Mouse (Mus musculus): Measurements from ENCODE around the gene Mapk9. TPM values are rescaled to one million over a fixed set of nuclear protein-coding genes. Genes with fewer than 3 reads are reported as not detected.

Gene Mapk9
- total and polyA plus RNA-seq, 3 experiments, result 43.1 to 52.8 TPM; not detected in 1

DNA sequence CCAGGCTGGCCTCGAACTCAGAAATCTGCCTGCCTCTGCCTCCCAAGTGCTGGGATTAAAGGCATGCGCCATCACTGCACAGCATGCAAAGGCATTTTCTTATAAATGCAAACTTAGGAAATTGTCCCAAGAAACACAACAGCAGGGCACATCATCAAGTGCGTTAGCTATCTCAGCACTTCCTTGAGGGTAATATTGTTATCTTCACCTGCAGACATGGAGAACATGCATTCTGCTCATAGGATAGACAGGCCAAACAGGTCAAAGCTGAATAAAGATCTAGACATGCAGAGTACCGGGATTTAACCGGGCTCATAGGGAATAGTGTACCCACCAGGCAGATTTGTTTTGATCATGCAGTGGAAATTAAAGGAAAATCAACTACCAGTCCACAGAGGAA, 45.4 kb downstream of the Mapk9 start:
- DNase-seq (ENCODE audit: low read depth, low spot score), result no peak
- Histone ChIP-seq H3K4me1 (ENCODE audit: control insufficient read depth in 1 of 2, insufficient read depth in 2 of 2, low read length in 2 of 2) (peaks cover 0 to 4% of the 10 kb centered on the region in 2 experiments; a peak in 1 of 4 replicates), H3K79me2 (ENCODE audit: control insufficient read depth, insufficient read depth, low read length, poor library complexity) (no peaks in the 10 kb centered on the region), H3K9me3 (replicated peaks; ENCODE audit: insufficient read depth, low read length) (no peaks in the 10 kb centered on the region), H3K4me3 (ENCODE audit: control insufficient read depth in 1 of 2, insufficient read depth in 1 of 2, low read depth in 2 of 2, low read length in 2 of 2) (no peak overlapping the region), H3K36me3 (ENCODE audit: control insufficient read depth in 1 of 2, insufficient read depth in 2 of 2, low read length in 2 of 2) (peaks cover 0 to 2% of the 10 kb centered on the region in 2 experiments; a peak in 2 of 4 replicates), H3K27ac (ENCODE audit: control insufficient read depth, low read depth, low read length) (no peak overlapping the region), H3K9ac (ENCODE audit: control insufficient read depth, low read depth, low read length, poor library complexity, severe bottlenecking) (no peak overlapping the region), H3K27me3 (ENCODE audit: control insufficient read depth in 1 of 2, insufficient read depth in 2 of 2, low read length in 2 of 2) (no peaks in the 10 kb centered on the region)
- TF ChIP-seq GATA1 (IDR thresholded peaks at IDR 0.05; ENCODE audit: low read depth, low read length) (peak; percentile 37; the same call in 1 of the 2 replicates), ZMIZ1 (IDR thresholded peaks at IDR 0.05; ENCODE audit: low read depth, low read length) (no peak), TAL1 (IDR thresholded peaks at IDR 0.05; ENCODE audit: low read length) (no peak), EP300 (IDR thresholded peaks at IDR 0.05; ENCODE audit: low read depth in 1 of 2, low read length in 2 of 2) (peak; percentile 23 to 32; a peak in 2 of 4 replicates), JUND (IDR thresholded peaks at IDR 0.05; ENCODE audit: low read depth, low read length) (no peak), MYB (IDR thresholded peaks at IDR 0.05; ENCODE audit: low read depth, low read length) (no peak), TCF12 (IDR thresholded peaks at IDR 0.05; ENCODE audit: low read depth, low read length) (0 out of 2 replicates have a peak, but pooled peaks have one; percentile 18)

DNA sequence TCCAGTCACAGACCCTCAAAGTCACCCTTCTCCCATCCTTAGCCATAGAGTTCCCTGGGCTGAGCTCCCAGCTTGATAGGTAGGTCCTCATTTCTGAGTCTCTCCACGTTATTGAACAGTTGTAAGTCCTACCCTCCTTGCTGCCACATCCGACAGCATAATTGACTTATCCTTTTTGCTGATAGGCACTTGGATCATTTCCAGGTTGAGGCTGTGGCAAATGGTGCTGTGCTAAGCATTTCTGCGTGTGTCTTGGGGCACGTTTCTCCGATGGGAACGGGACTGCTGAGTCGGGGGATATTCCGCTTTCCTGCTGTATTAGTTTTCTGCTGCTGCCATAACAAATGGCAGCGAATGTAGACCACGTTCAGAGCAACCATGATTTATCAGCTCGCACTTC, 47.3 kb downstream of the Mapk9 start:
- no peak for DNase-seq (ENCODE audit: low read depth, low spot score)
- Histone ChIP-seq H3K9ac (ENCODE audit: control insufficient read depth, low read depth, low read length, poor library complexity, severe bottlenecking) (no peak overlapping the region), H3K79me2 (ENCODE audit: control insufficient read depth, insufficient read depth, low read length, poor library complexity) (no peaks in the 10 kb centered on the region), H3K4me3 (ENCODE audit: control insufficient read depth in 1 of 2, insufficient read depth in 1 of 2, low read depth in 2 of 2, low read length in 2 of 2) (no peak overlapping the region), H3K4me1 (ENCODE audit: control insufficient read depth in 1 of 2, insufficient read depth in 2 of 2, low read length in 2 of 2) (peaks cover 0 to 4% of the 10 kb centered on the region in 2 experiments; a peak in 1 of 4 replicates), H3K9me3 (replicated peaks; ENCODE audit: insufficient read depth, low read length) (no peaks in the 10 kb centered on the region), H3K27ac (ENCODE audit: control insufficient read depth, low read depth, low read length) (no peak overlapping the region), H3K27me3 (ENCODE audit: control insufficient read depth in 1 of 2, insufficient read depth in 2 of 2, low read length in 2 of 2) (no peaks in the 10 kb centered on the region), H3K36me3 (ENCODE audit: control insufficient read depth in 1 of 2, insufficient read depth in 2 of 2, low read length in 2 of 2) (no peaks in the 10 kb centered on the region; a peak in 1 of 4 replicates)
- TF ChIP-seq MAX (IDR thresholded peaks at IDR 0.05; ENCODE audit: low read length) (no peak), NRF1 (IDR thresholded peaks at IDR 0.05; ENCODE audit: insufficient read depth, low read depth, low read length, poor library complexity, severe bottlenecking) (no peak), MAFK (IDR thresholded peaks at IDR 0.05; ENCODE audit: borderline replicate concordance, low read depth, low read length) (peak; percentile 29; the same call in 1 of the 2 replicates), TBP (IDR thresholded peaks at IDR 0.05; ENCODE audit: low read depth, low read length) (no peak)

DNA sequence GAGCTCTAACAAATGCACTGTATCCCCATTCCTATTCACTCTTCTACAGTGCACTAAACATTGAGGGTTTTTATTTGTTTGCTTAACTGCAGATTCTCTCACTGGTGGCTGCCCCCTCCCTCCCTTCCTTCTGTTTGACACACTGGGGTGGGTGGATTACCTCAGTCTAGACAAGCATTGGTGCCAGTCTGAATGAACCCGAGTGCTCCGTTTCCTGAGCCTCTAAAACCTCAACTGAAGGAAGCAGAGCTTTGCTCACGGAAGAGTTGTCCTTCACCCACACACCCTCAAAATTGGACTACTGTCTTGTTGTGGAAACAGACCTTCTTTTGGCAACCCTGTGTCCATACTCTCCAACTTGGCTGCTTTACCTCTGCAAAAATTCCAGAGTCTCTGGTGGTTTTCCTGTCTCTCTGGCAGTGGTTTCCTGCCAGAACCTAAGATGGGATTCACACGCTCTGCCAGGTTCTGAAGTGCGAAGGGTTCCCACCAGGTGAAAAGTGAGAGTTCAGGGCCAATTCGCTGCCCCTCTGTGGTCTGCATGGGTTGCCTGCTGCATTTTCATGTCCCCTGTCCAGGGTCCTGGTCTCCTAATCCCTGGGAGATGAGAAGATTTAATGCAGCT, 49.5 kb downstream of the Mapk9 start:
- no peak overlapping the region for H3K4me3 ChIP-seq (ENCODE audit: control insufficient read depth in 1 of 2, insufficient read depth in 1 of 2, low read depth in 2 of 2, low read length in 2 of 2)
- H3K27me3 ChIP-seq (ENCODE audit: control insufficient read depth in 1 of 2, insufficient read depth in 2 of 2, low read length in 2 of 2), result no peaks in the 10 kb centered on the region
- peaks cover 0 to 12% of the 10 kb centered on the region in 2 experiments; a peak in 2 of 4 replicates for H3K36me3 ChIP-seq (ENCODE audit: control insufficient read depth in 1 of 2, insufficient read depth in 2 of 2, low read length in 2 of 2)
- no peaks in the 10 kb centered on the region for H3K9me3 ChIP-seq (replicated peaks; ENCODE audit: insufficient read depth, low read length)
- no peak overlapping the region for H3K9ac ChIP-seq (ENCODE audit: control insufficient read depth, low read depth, low read length, poor library complexity, severe bottlenecking)
- no peaks in the 10 kb centered on the region for H3K79me2 ChIP-seq (ENCODE audit: control insufficient read depth, insufficient read depth, low read length, poor library complexity)
- H3K4me1 ChIP-seq (ENCODE audit: control insufficient read depth in 1 of 2, insufficient read depth in 2 of 2, low read length in 2 of 2), result peaks cover 8 to 21% of the 10 kb centered on the region in 2 experiments
- TF ChIP-seq POLR2A (IDR thresholded peaks at IDR 0.05; ENCODE audit: control insufficient read depth in 1 of 2, insufficient read depth in 1 of 2, low read depth in 1 of 2, low read length in 2 of 2, poor library complexity in 1 of 2) (no peak), MAFK (IDR thresholded peaks at IDR 0.05; ENCODE audit: borderline replicate concordance, low read depth, low read length) (no peak), MYC (IDR thresholded peaks at IDR 0.05; ENCODE audit: low read depth, low read length) (no peak), RAD21 (IDR thresholded peaks at IDR 0.05; ENCODE audit: low read depth, low read length) (no peak), CHD1 (IDR thresholded peaks at IDR 0.05; ENCODE audit: low read depth, low read length) (no peak), EP300 (IDR thresholded peaks at IDR 0.05; ENCODE audit: low read depth in 1 of 2, low read length in 2 of 2) (no peak), MYB (IDR thresholded peaks at IDR 0.05; ENCODE audit: low read depth, low read length) (no peak), NRF1 (IDR thresholded peaks at IDR 0.05; ENCODE audit: insufficient read depth, low read depth, low read length, poor library complexity, severe bottlenecking) (no peak), TAL1 (IDR thresholded peaks at IDR 0.05; ENCODE audit: low read length) (no peak), ZKSCAN1 (IDR thresholded peaks at IDR 0.05; ENCODE audit: low read depth, low read length) (no peak), MXI1 (IDR thresholded peaks at IDR 0.05; ENCODE audit: low read depth, low read length) (no peak), BHLHE40 (IDR thresholded peaks at IDR 0.05; ENCODE audit: borderline replicate concordance, low read depth, low read length) (no peak), MAX (IDR thresholded peaks at IDR 0.05; ENCODE audit: low read length) (no peak), KAT2A (conservative IDR thresholded peaks at IDR 0.05; ENCODE audit: low read depth, low read length) (no peak), CTCF (IDR thresholded peaks at IDR 0.05 in 2 of 3, conservative IDR thresholded peaks at IDR 0.05 in 1 of 3; ENCODE audit: control insufficient read depth in 1 of 3, insufficient read depth in 1 of 3, low read depth in 2 of 3, low read length in 3 of 3, poor library complexity in 1 of 3, severe bottlenecking in 1 of 3) (no peak), HCFC1 (IDR thresholded peaks at IDR 0.05; ENCODE audit: low read depth, low read length) (no peak), ELF1 (IDR thresholded peaks at IDR 0.05; ENCODE audit: low read depth, low read length) (no peak), ZMIZ1 (IDR thresholded peaks at IDR 0.05; ENCODE audit: low read depth, low read length) (no peak), E2F4 (IDR thresholded peaks at IDR 0.05; ENCODE audit: borderline replicate concordance, low read depth, low read length) (no peak)
- H3K27ac ChIP-seq (ENCODE audit: control insufficient read depth, low read depth, low read length), result no peak overlapping the region
- DNase-seq (ENCODE audit: low read depth, low spot score), result no peak

Data from MEL (cell line).